Mouse (Mus musculus): ENCODE data around the gene Plppr2. TPM values are rescaled to one million over a fixed set of nuclear protein-coding genes. Genes with fewer than 3 reads are reported as not detected.
A peak's percentile ranks its signal among the peaks of the same experiment; 100 is the strongest.

Plppr2 gene
- polyA plus RNA-seq, 1 experiment from 2014 or later, result 5.3 TPM

DNA sequence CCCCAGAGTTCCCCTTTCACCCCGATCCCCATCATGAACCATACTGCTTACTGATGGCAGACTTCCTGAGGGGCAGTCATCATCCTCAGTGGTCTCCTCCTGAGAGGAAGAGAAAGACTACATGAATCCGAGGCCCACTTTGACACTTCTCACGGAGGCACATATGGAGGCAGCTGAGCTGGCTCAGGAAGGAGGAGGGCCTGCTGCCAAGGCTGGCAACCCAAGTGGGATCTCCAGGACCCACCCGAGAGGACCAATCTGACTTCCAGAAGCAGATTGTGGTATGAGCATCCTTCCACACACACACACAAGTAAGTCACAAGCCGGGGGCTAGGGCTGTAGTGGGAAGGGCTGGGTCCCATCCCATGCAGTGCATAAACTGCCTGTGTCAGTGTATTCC, 40.5 kb downstream of the Plppr2 start:
- Histone ChIP-seq H3K27me3 (ENCODE audit: control insufficient read depth, insufficient read depth, low read length) (peaks cover 16% of the 10 kb centered on the region), H3K36me3 (ENCODE audit: control insufficient read depth, insufficient read depth, low read length) (no peaks in the 10 kb centered on the region), H3K9ac (ENCODE audit: low read depth, low read length) (no peak overlapping the region), H3K27ac (ENCODE audit: low read depth, low read length) (no peak overlapping the region), H3K4me2 (no peak overlapping the region), H3K4me1 (ENCODE audit: control insufficient read depth, insufficient read depth, low read length) (no peaks in the 10 kb centered on the region), H3K4me3 (ENCODE audit: low read depth, low read length) (no peak overlapping the region), H3K9me3 (replicated peaks; ENCODE audit: control insufficient read depth, low read length) (no peaks in the 10 kb centered on the region)
- WGBS (ENCODE audit: insufficient replicate concordance), result 69% methylated on average over 5 of the region's 5 CpGs
- ATAC-seq (replicated peaks; ENCODE audit: insufficient number of reproducible peaks, low FRiP score, low TSS enrichment), result no peak

DNA sequence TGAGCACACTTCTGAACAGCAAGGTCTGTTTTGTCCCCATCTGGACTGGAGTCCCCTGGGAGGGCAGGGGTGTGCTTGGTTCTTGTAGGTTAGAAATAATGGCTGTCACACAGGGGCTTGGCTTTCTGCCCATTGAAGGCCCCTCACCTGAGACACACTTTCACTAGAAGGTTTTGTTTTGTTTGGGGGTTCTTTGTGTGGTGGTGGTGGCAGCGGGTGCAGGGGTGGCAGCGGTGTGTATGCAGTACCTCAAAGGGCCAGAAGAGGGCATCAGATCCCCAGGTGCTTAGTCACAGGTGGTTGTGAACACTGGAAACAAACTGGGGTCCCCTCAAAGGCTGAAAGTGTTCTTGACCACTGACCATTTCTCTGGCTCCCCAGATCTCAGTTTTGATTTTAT, 41.1 kb downstream of the Plppr2 start:
- Histone ChIP-seq H3K27ac (ENCODE audit: low read depth, low read length) (no peak overlapping the region), H3K27me3 (ENCODE audit: control insufficient read depth, insufficient read depth, low read length) (peaks cover 19% of the 10 kb centered on the region), H3K36me3 (ENCODE audit: control insufficient read depth, insufficient read depth, low read length) (no peaks in the 10 kb centered on the region), H3K9me3 (replicated peaks; ENCODE audit: control insufficient read depth, low read length) (no peaks in the 10 kb centered on the region), H3K4me1 (ENCODE audit: control insufficient read depth, insufficient read depth, low read length) (no peaks in the 10 kb centered on the region), H3K4me2 (no peak overlapping the region), H3K4me3 (ENCODE audit: low read depth, low read length) (no peak overlapping the region), H3K9ac (ENCODE audit: low read depth, low read length) (no peak overlapping the region)
- WGBS (ENCODE audit: insufficient replicate concordance), result 15% methylated on average over 2 of the region's 2 CpGs
- ATAC-seq (replicated peaks; ENCODE audit: insufficient number of reproducible peaks, low FRiP score, low TSS enrichment), result no peak

DNA sequence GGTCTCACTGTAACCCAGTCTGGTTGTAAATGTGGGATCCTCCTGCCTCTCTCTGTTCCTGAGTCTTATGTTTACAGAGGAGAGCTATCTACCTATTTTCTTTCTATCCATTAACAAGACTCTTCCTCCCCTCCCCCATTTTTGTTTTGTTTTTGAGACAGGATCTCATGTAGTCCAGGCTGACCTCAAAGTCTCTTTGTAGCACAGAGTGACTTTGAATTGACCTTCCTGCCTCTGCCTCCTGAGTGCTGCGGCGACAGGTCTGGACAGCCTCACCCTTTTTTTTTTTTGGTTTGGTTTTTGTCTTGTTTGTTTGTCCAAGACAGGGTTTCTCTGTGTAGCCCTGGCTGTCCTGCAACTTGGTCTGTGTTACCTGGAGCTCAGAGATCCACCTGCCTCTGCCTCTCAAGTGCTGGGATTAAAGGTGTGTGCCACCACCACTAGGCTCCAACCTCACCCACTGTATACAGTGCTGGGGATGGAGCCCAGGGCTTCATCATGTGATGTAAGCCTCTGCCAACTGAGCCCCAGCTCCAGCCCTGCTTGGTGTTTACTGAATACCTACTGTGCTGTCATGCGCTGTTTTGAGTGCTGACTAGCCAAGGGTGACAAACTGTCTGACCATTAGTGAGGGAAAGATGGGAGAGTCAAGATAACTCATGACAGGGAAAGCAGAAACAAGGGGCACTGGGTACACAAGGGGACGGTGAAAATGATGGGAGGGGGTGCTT, 41.7 kb downstream of the Plppr2 start:
- no peak overlapping the region for H3K9ac ChIP-seq (ENCODE audit: low read depth, low read length)
- no peaks in the 10 kb centered on the region for H3K9me3 ChIP-seq (replicated peaks; ENCODE audit: control insufficient read depth, low read length)
- H3K27ac ChIP-seq (ENCODE audit: low read depth, low read length), result no peak overlapping the region
- WGBS (ENCODE audit: insufficient replicate concordance), result 84% methylated on average over 4 of the region's 4 CpGs
- no peak overlapping the region for H3K4me2 ChIP-seq
- ATAC-seq (replicated peaks; ENCODE audit: insufficient number of reproducible peaks, low FRiP score, low TSS enrichment), result no peak
- H3K36me3 ChIP-seq (ENCODE audit: control insufficient read depth, insufficient read depth, low read length), result no peaks in the 10 kb centered on the region
- H3K4me3 ChIP-seq (ENCODE audit: low read depth, low read length), result no peak overlapping the region
- H3K4me1 ChIP-seq (ENCODE audit: control insufficient read depth, insufficient read depth, low read length), result no peaks in the 10 kb centered on the region
- peaks cover 19% of the 10 kb centered on the region for H3K27me3 ChIP-seq (ENCODE audit: control insufficient read depth, insufficient read depth, low read length)

DNA sequence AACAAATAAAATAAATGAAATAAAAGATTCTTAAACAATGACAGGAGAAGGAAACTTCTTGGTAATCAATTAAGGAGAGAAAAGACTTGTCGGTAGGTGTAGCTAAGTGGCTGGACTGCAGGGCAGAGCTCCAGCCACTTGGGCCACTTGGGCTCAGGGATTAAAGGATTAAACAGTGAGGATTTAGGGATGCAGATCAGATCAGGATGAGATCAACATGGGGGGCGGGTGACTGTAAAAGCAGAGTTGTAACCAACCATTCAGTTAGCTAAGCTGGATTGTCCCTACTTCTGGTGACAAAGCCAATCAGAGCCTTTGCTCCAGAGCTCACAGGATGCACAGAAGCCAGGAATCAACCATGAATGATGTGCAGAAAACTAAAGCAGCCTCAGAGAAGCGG, 47.1 kb downstream of the Plppr2 start:
- Histone ChIP-seq H3K9me3 (replicated peaks; ENCODE audit: control insufficient read depth, low read length) (no peaks in the 10 kb centered on the region), H3K9ac (ENCODE audit: low read depth, low read length) (no peak overlapping the region), H3K4me2 (no peak overlapping the region), H3K27me3 (ENCODE audit: control insufficient read depth, insufficient read depth, low read length) (peaks cover 68% of the 10 kb centered on the region), H3K4me3 (ENCODE audit: low read depth, low read length) (no peak overlapping the region), H3K27ac (ENCODE audit: low read depth, low read length) (no peak overlapping the region), H3K36me3 (ENCODE audit: control insufficient read depth, insufficient read depth, low read length) (no peaks in the 10 kb centered on the region), H3K4me1 (ENCODE audit: control insufficient read depth, insufficient read depth, low read length) (peaks cover 3% of the 10 kb centered on the region; the same call in 1 of the 2 replicates)
- 11% methylated on average over 3 of the region's 3 CpGs for WGBS (ENCODE audit: insufficient replicate concordance)
- no peak for ATAC-seq (replicated peaks; ENCODE audit: insufficient number of reproducible peaks, low FRiP score, low TSS enrichment)

DNA sequence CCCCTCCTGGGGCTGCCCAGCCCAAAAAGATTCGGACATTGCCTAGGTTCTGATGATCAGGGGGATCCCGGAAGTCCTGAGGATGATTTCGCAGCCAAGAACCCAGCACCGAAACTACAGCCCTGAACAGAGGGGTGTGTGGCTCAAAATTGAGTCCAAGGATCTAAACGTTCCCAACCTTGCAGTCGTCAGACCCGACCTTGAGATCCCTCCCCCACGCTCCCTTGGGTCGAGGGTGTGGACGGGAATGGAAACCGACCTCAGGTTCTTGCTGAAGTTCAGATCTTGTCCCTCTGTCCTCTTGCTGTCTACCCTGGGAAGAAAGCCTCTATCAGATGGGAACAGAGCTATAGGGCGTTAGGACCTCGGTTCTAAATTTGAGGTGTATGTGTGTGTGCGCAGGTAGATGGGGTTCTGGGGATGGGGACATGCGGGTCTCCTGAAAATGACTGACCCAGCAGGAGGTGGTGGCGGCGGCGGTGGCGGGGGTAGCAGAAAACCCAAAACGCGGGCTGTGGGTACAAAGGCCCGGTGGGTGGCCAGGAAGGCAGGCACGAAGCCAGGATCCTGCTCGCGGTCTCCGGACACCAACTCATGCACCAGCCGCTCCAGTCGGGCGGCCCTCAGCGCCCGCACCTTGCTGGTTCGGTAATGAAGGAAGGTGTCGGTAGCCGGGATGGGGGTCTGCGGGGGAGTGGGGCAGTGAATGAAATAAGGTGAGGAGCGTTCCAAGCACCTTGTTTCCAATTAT, 50.9 kb downstream of the Plppr2 start:
- Histone ChIP-seq H3K27me3 (ENCODE audit: control insufficient read depth, insufficient read depth, low read length) (peaks cover 90% of the 10 kb centered on the region), H3K4me1 (ENCODE audit: control insufficient read depth, insufficient read depth, low read length) (peaks cover 10% of the 10 kb centered on the region; the same call in 1 of the 2 replicates), H3K36me3 (ENCODE audit: control insufficient read depth, insufficient read depth, low read length) (no peaks in the 10 kb centered on the region), H3K4me3 (ENCODE audit: low read depth, low read length) (no peak overlapping the region; the same call in 1 of the 2 replicates), H3K4me2 (peak overlapping the region; percentile 86), H3K9ac (ENCODE audit: low read depth, low read length) (no peak overlapping the region), H3K9me3 (replicated peaks; ENCODE audit: control insufficient read depth, low read length) (no peaks in the 10 kb centered on the region), H3K27ac (ENCODE audit: low read depth, low read length) (no peak overlapping the region)
- no peak for ATAC-seq (replicated peaks; ENCODE audit: insufficient number of reproducible peaks, low FRiP score, low TSS enrichment)
- WGBS (ENCODE audit: insufficient replicate concordance), result 5% methylated on average over 36 of the region's 36 CpGs

DNA sequence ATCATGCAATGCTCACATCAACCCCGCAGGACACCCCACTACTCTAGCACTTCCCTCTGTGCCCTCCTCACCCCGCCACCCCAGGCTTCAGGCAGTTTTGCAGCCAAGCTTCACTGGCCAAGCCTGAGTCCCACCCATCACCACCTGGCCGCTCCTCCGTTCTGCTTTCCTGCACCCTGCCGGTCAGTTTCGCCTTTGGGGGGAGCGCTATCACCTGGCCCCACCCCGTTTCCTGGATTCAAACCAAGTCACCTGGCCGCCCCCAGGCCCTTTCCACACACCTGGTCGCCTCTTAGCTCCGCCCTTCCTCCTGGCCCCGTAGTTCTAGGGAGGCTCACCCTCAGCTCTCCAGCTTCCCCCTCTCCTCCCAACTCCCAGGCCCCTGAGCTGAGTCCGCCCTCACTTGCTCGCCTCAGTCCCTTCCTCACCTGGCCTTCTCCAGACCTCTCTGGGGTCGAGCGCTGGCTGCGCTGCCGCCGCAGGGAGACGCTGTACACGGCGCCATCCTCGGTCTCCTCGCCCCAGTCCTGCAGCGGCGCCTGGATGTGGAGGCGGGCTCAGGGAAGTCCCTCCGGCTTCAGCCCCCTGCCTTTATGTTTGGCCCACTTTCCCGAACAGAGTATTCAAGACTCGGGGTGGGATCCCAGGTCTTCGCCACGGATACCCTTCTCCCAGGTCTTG, 51.7 kb downstream of the Plppr2 start:
- H3K27me3 ChIP-seq (ENCODE audit: control insufficient read depth, insufficient read depth, low read length), result peaks cover 89% of the 10 kb centered on the region
- peaks cover 10% of the 10 kb centered on the region; the same call in 1 of the 2 replicates for H3K4me1 ChIP-seq (ENCODE audit: control insufficient read depth, insufficient read depth, low read length)
- no peak overlapping the region for H3K27ac ChIP-seq (ENCODE audit: low read depth, low read length)
- 2% methylated on average over 32 of the region's 32 CpGs for WGBS (ENCODE audit: insufficient replicate concordance)
- no peaks in the 10 kb centered on the region for H3K9me3 ChIP-seq (replicated peaks; ENCODE audit: control insufficient read depth, low read length)
- no peaks in the 10 kb centered on the region for H3K36me3 ChIP-seq (ENCODE audit: control insufficient read depth, insufficient read depth, low read length)
- no peak for ATAC-seq (replicated peaks; ENCODE audit: insufficient number of reproducible peaks, low FRiP score, low TSS enrichment)
- H3K9ac ChIP-seq (ENCODE audit: low read depth, low read length), result peak overlapping the region; percentile 58
- peak overlapping the region; percentile 86 for H3K4me2 ChIP-seq
- H3K4me3 ChIP-seq (ENCODE audit: low read depth, low read length), result peak overlapping the region; percentile 54

DNA sequence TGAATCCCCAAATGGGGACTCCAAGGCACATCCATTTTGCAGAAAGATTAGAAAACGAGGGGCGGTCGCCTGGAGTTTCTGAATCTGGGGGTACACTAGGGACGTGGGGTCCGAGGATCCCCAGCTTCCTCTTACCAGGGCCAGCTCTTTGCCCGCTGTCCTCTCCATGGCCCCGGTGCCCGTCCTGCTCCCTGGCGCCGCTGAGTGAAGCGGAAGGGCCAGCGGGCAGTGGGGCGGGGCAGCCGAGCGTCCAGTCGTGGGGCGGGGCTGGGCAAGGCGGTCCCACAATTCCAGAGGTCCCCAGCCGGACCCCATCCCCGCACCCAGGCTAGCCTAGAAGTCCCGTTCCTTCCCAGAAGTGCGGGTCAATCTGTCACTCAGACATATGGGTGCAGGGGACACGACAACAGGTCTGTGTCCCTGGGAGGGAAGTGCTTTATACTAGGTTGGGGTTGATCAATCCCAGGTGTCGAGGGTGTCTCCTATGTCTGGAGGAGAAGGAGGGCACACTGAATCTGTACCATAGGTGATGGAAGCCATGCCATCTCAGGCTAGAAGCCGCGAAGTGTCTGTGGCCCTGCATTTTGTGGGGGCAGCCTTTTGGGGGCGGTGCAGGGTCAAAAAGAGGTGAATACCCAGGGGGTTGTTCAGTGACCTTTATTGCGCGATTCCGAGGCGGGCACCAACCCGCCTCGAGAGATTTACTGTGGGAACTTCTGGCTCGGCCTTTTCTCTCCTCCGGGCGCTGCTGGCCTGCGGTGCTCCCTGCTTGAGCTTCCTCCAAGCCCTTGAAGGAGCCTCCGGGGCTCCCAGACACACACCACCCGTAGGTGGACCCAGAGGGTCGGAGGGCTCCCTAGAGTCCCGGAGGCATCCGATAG, 52.6 kb downstream of the Plppr2 start, which contains the start of gene Rgl3:
Gene Rgl3 (minus strand): TSS at position 217 of the 881 bp plus-strand sequence.
- H3K9ac ChIP-seq (ENCODE audit: low read depth, low read length), result peak within 1 kb of the TSS; percentile 58
- no peaks in the 10 kb centered on the region for H3K9me3 ChIP-seq (replicated peaks; ENCODE audit: control insufficient read depth, low read length)
- WGBS (ENCODE audit: insufficient replicate concordance), result 2% methylated on average over 42 of the region's 42 CpGs
- H3K36me3 ChIP-seq (ENCODE audit: control insufficient read depth, insufficient read depth, low read length), result no peaks in the 10 kb centered on the region
- H3K27me3 ChIP-seq (ENCODE audit: control insufficient read depth, insufficient read depth, low read length), result peaks cover 83% of the 10 kb centered on the region
- no peak within 1 kb of the TSS for H3K27ac ChIP-seq (ENCODE audit: low read depth, low read length)
- H3K4me2 ChIP-seq, result peak within 1 kb of the TSS; percentile 86
- ATAC-seq (replicated peaks; ENCODE audit: insufficient number of reproducible peaks, low FRiP score, low TSS enrichment), result peak; percentile 19; the same call in 1 of the 2 replicates
- peak within 1 kb of the TSS; percentile 54 for H3K4me3 ChIP-seq (ENCODE audit: low read depth, low read length)
- peaks cover 10% of the 10 kb centered on the region; the same call in 1 of the 2 replicates for H3K4me1 ChIP-seq (ENCODE audit: control insufficient read depth, insufficient read depth, low read length)

DNA sequence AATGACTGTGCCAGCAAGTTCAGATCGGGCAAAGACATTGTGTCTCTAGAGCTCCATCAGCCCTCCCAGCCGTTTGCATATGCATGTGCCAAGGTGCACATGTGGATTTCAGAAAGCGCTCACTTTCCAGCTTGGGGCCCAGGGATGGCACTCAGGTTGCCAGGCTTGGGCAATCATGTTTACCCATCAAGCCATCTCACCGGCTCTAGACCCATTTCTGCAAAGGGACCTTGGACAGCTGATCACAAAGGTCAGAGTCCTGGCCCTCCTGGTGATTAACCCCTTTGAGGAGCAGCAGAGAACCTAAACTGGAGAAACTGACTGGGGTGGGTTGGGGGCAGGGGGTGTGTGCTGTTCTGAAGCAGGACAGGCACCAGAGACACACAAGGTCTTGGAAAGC, 55.4 kb downstream of the Plppr2 start:
- ATAC-seq (replicated peaks; ENCODE audit: insufficient number of reproducible peaks, low FRiP score, low TSS enrichment), result no peak
- H3K9ac ChIP-seq (ENCODE audit: low read depth, low read length), result no peak overlapping the region
- no peak overlapping the region for H3K4me2 ChIP-seq
- H3K4me3 ChIP-seq (ENCODE audit: low read depth, low read length), result no peak overlapping the region
- no peaks in the 10 kb centered on the region for H3K9me3 ChIP-seq (replicated peaks; ENCODE audit: control insufficient read depth, low read length)
- 72% methylated on average over 4 of the region's 4 CpGs for WGBS (ENCODE audit: insufficient replicate concordance)
- H3K4me1 ChIP-seq (ENCODE audit: control insufficient read depth, insufficient read depth, low read length), result peaks cover 10% of the 10 kb centered on the region; the same call in 1 of the 2 replicates
- H3K27ac ChIP-seq (ENCODE audit: low read depth, low read length), result no peak overlapping the region
- no peaks in the 10 kb centered on the region for H3K36me3 ChIP-seq (ENCODE audit: control insufficient read depth, insufficient read depth, low read length)
- H3K27me3 ChIP-seq (ENCODE audit: control insufficient read depth, insufficient read depth, low read length), result peaks cover 60% of the 10 kb centered on the region

Data from heart, embryonic 11.5 days (tissue).